14 mouse cellular contexts compared by ENCODE assay signal in the genomic region with DNA sequence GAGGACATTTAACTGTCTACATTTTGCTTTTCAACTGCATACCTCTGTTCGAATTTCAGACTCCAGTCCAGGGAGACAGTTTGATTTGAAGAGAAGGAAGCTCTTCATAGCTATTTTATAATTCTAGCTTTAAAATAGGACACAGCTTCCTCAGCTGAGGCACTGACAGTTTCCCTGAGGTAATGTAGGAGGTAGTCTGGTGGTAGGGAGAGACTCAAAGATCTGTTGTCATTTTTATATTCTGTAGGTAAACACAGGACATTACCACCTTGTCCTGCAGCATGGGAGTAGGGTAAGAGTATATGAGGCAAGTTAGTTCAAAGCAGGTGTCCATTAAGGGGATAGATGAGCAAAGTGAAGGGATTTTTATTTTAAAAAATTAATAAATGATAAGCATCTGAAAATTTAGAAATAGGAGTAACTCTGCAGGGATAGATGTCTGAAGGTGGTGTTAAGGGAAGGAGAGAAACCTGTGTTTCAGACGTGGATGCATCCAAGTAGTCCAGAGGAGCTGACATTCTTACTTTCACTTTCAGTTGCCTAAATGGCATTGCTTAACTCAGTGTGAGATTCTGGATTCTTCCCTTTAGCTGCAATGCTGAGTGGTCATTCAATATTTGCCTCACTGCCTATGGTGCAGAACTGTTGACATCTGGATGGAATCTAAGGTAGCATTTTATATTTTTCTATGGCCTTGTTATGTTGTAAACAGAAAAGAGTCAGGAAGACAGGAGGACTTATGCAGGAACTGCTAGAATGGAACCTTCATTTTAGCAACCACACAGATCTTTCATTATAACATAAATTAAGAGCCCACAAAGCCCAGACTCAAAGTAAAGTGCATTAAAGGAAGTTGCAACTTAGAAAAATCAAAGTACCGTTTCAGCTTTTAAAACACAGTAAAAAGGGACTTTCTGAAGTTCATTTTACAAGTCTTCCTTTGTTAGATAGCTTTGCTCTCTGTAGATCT.
DNase-seq lines count a peak whose midpoint lies in the region; ATAC-seq lines count a peak whose summit lies in the region.
"Had no signal": no experiment of that assay in that cellular context is flagged by ENCODE, and none has a peak within 500 bp of the region (broad histone marks: within the 10 kb centered on the region; RNA-seq: fewer than 3 reads in every experiment).

No protein-coding gene starts in this region.

- no peaks in the 10 kb centered on the region for H3K4me1 ChIP-seq in lung, embryonic 15.5 days
- H3K4me1 ChIP-seq: hindbrain, embryonic 15.5 days; neural tube, embryonic 13.5 days had no signal

- H3K27ac ChIP-seq in lung, embryonic 15.5 days = no peak overlapping the region
- H3K27ac ChIP-seq: hindbrain, embryonic 15.5 days; neural tube, embryonic 13.5 days had no signal

- H3K36me3 ChIP-seq in lung, embryonic 15.5 days = no peaks in the 10 kb centered on the region
- H3K36me3 ChIP-seq: hindbrain, embryonic 15.5 days; neural tube, embryonic 13.5 days had no signal

- peak; percentile 14 to 32 for DNase-seq in heart, adult 18-20 months
- DNase-seq in heart, postnatal 4 days = no peak
- DNase-seq in lung, adult 18-20 months = no peak
- peak; percentile 59 for DNase-seq in adipocyte (ENCODE audit: low spot score)
- peak; percentile 2 for DNase-seq in skeletal muscle tissue, adult 2 months (ENCODE audit: low read depth, low spot score)
- no peak for DNase-seq in right cerebral cortex, postnatal 25 days
- DNase-seq in ovary, adult 18-20 months (ENCODE audit: low spot score) = no peak
- DNase-seq: forebrain, postnatal 0 days; kidney, postnatal 36 days; thymus, adult 2 months had no signal

- WGBS in lung, embryonic 15.5 days = 55% methylated on average over 3 of the region's 3 CpGs

- no peaks in the 10 kb centered on the region for H3K9me3 ChIP-seq in lung, embryonic 15.5 days
- H3K9me3 ChIP-seq: hindbrain, embryonic 15.5 days; neural tube, embryonic 13.5 days had no signal

- no peak overlapping the region for H3K9ac ChIP-seq in lung, embryonic 15.5 days
- H3K9ac ChIP-seq: forebrain, postnatal 0 days; hindbrain, embryonic 15.5 days; neural tube, embryonic 13.5 days had no signal

- H3K4me3 ChIP-seq in lung, embryonic 15.5 days = no peak overlapping the region
- H3K4me3 ChIP-seq: hindbrain, embryonic 15.5 days; neural tube, embryonic 13.5 days had no signal

- ATAC-seq in lung, embryonic 15.5 days (ENCODE audit: borderline replicate concordance, extremely low read depth, low FRiP score, low TSS enrichment) = no peak
- ATAC-seq: forebrain, postnatal 0 days had no signal

- H3K27me3 ChIP-seq in lung, embryonic 15.5 days = no peaks in the 10 kb centered on the region
- H3K27me3 ChIP-seq: hindbrain, embryonic 15.5 days; neural tube, embryonic 13.5 days had no signal

- H3K4me2 ChIP-seq in lung, embryonic 15.5 days = peak overlapping the region; percentile 9; the same call in 1 of the 2 replicates
- H3K4me2 ChIP-seq: hindbrain, embryonic 15.5 days; midbrain, embryonic 11.5 days; neural tube, embryonic 13.5 days had no signal

Comparison
In these comparisons a context has a peak if more than half of its experiments do, and no peak if none do; other contexts are left out.
1. DNase-seq: peak in heart, adult 18-20 months (2 of 2), adipocyte (single experiment) and skeletal muscle tissue, adult 2 months (single experiment); none in heart, postnatal 4 days (single experiment), lung, adult 18-20 months (0 of 2), right cerebral cortex, postnatal 25 days (single experiment) and ovary, adult 18-20 months (single experiment).